Mouse (Mus musculus): ENCODE measurements around the gene Kiss1.

DNA sequence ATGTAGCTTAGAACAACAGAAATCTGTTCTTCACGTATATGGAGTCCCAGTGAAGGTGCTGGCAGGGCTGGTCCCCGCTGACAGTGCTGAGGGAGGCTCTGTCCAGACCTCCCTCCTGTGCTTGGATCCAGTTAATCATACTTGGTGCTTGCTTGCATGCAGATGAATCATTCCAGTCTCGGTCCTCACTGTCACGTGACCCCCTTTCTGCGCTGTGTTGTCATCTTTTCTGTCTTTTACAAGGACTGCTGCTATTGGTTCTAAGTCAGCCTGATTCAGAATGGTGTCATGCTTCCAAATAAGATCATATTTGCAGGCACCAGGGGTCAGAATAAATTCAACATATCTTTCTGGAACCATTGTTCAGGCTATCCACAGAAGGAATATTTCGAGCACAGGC lies 29.8 kb upstream of the Kiss1 start:
- TF ChIP-seq POLR2A (IDR thresholded peaks at IDR 0.05; ENCODE audit: borderline replicate concordance, extremely low read depth, insufficient read depth, insufficient read length, poor library complexity, severe bottlenecking) = no peak
- TF ChIP-seq CTCF (IDR thresholded peaks at IDR 0.05; ENCODE audit: borderline replicate concordance, extremely low read depth, insufficient read depth, insufficient read length) = no peak

Data from brain, embryonic 14.5 days (tissue).